Mouse (Mus musculus): ENCODE measurements around the gene Pigz. TPM values are rescaled to one million over a fixed set of nuclear protein-coding genes. Genes with fewer than 3 reads are reported as not detected.

Pigz gene
- polyA plus RNA-seq, 1 experiment from 2014 or later, result not detected

- Histone ChIP-seq H3K27me3 (ENCODE audit: control insufficient read depth, insufficient read depth, low read length) (no peaks in the 10 kb centered on the region), H3K4me2 (no peak overlapping the region), H3K27ac (ENCODE audit: low read depth, low read length) (no peak overlapping the region), H3K36me3 (ENCODE audit: control insufficient read depth, insufficient read depth, low read length) (no peaks in the 10 kb centered on the region), H3K4me1 (ENCODE audit: control insufficient read depth, insufficient read depth, low read length) (peaks cover 10% of the 10 kb centered on the region), H3K9me3 (replicated peaks; ENCODE audit: control insufficient read depth, low read length) (no peaks in the 10 kb centered on the region; the same call in 1 of the 2 replicates), H3K4me3 (ENCODE audit: low read depth, low read length) (no peak overlapping the region), H3K9ac (ENCODE audit: low read depth, low read length) (no peak overlapping the region)
- 82% methylated on average over 8 of the region's 8 CpGs for WGBS (ENCODE audit: insufficient replicate concordance)
- ATAC-seq (replicated peaks; ENCODE audit: insufficient number of reproducible peaks, low FRiP score, low TSS enrichment), result no peak
These were observed 30.4 kb upstream of the Pigz start for GRCm38 (mm10) chr16:31903239-31903638.

- no peak overlapping the region for H3K4me2 ChIP-seq
- no peak overlapping the region for H3K4me3 ChIP-seq (ENCODE audit: low read depth, low read length)
- H3K9ac ChIP-seq (ENCODE audit: low read depth, low read length), result no peak overlapping the region
- no peaks in the 10 kb centered on the region for H3K36me3 ChIP-seq (ENCODE audit: control insufficient read depth, insufficient read depth, low read length)
- ATAC-seq (replicated peaks; ENCODE audit: insufficient number of reproducible peaks, low FRiP score, low TSS enrichment), result no peak
- 67% methylated on average over 4 of the region's 4 CpGs for WGBS (ENCODE audit: insufficient replicate concordance)
- H3K9me3 ChIP-seq (replicated peaks; ENCODE audit: control insufficient read depth, low read length), result no peaks in the 10 kb centered on the region; the same call in 1 of the 2 replicates
- H3K27me3 ChIP-seq (ENCODE audit: control insufficient read depth, insufficient read depth, low read length), result no peaks in the 10 kb centered on the region; the same call in 1 of the 2 replicates
- peaks cover 9% of the 10 kb centered on the region for H3K4me1 ChIP-seq (ENCODE audit: control insufficient read depth, insufficient read depth, low read length)
- H3K27ac ChIP-seq (ENCODE audit: low read depth, low read length), result no peak overlapping the region
These were observed 28.3 kb upstream of the Pigz start for GRCm38 (mm10) chr16:31905331-31905730.

- peak overlapping the region; percentile 58 for H3K4me2 ChIP-seq
- ATAC-seq (replicated peaks; ENCODE audit: insufficient number of reproducible peaks, low FRiP score, low TSS enrichment), result no peak
- no peaks in the 10 kb centered on the region for H3K36me3 ChIP-seq (ENCODE audit: control insufficient read depth, insufficient read depth, low read length)
- peak overlapping the region; percentile 18 for H3K4me3 ChIP-seq (ENCODE audit: low read depth, low read length)
- H3K4me1 ChIP-seq (ENCODE audit: control insufficient read depth, insufficient read depth, low read length), result peaks cover 11% of the 10 kb centered on the region
- 30% methylated on average over 19 of the region's 20 CpGs for WGBS (ENCODE audit: insufficient replicate concordance)
- no peaks in the 10 kb centered on the region for H3K9me3 ChIP-seq (replicated peaks; ENCODE audit: control insufficient read depth, low read length)
- H3K27ac ChIP-seq (ENCODE audit: low read depth, low read length), result no peak overlapping the region
- no peak overlapping the region for H3K9ac ChIP-seq (ENCODE audit: low read depth, low read length)
- no peaks in the 10 kb centered on the region; the same call in 1 of the 2 replicates for H3K27me3 ChIP-seq (ENCODE audit: control insufficient read depth, insufficient read depth, low read length)
These were observed 27.5 kb upstream of the Pigz start for GRCm38 (mm10) chr16:31905891-31906825.

GRCm38 (mm10) chr16:31906896-31907295 lies 26.8 kb upstream of the Pigz start:
- peak overlapping the region; percentile 58 for H3K4me2 ChIP-seq
- H3K4me3 ChIP-seq (ENCODE audit: low read depth, low read length), result peak overlapping the region; percentile 18
- H3K9ac ChIP-seq (ENCODE audit: low read depth, low read length), result no peak overlapping the region
- H3K36me3 ChIP-seq (ENCODE audit: control insufficient read depth, insufficient read depth, low read length), result no peaks in the 10 kb centered on the region
- 14% methylated on average over 9 of the region's 9 CpGs for WGBS (ENCODE audit: insufficient replicate concordance)
- no peaks in the 10 kb centered on the region for H3K9me3 ChIP-seq (replicated peaks; ENCODE audit: control insufficient read depth, low read length)
- H3K27me3 ChIP-seq (ENCODE audit: control insufficient read depth, insufficient read depth, low read length), result no peaks in the 10 kb centered on the region; the same call in 1 of the 2 replicates
- H3K4me1 ChIP-seq (ENCODE audit: control insufficient read depth, insufficient read depth, low read length), result peaks cover 11% of the 10 kb centered on the region
- ATAC-seq (replicated peaks; ENCODE audit: insufficient number of reproducible peaks, low FRiP score, low TSS enrichment), result no peak
- no peak overlapping the region for H3K27ac ChIP-seq (ENCODE audit: low read depth, low read length)

GRCm38 (mm10) chr16:31908959-31909358 lies 24.7 kb upstream of the Pigz start:
- peaks cover 11% of the 10 kb centered on the region for H3K4me1 ChIP-seq (ENCODE audit: control insufficient read depth, insufficient read depth, low read length)
- no peak overlapping the region for H3K27ac ChIP-seq (ENCODE audit: low read depth, low read length)
- WGBS (ENCODE audit: insufficient replicate concordance), result 48% methylated on average over 11 of the region's 11 CpGs
- H3K27me3 ChIP-seq (ENCODE audit: control insufficient read depth, insufficient read depth, low read length), result no peaks in the 10 kb centered on the region; the same call in 1 of the 2 replicates
- H3K36me3 ChIP-seq (ENCODE audit: control insufficient read depth, insufficient read depth, low read length), result no peaks in the 10 kb centered on the region
- no peak for ATAC-seq (replicated peaks; ENCODE audit: insufficient number of reproducible peaks, low FRiP score, low TSS enrichment)
- H3K9me3 ChIP-seq (replicated peaks; ENCODE audit: control insufficient read depth, low read length), result no peaks in the 10 kb centered on the region
- H3K4me3 ChIP-seq (ENCODE audit: low read depth, low read length), result no peak overlapping the region
- H3K4me2 ChIP-seq, result no peak overlapping the region
- no peak overlapping the region for H3K9ac ChIP-seq (ENCODE audit: low read depth, low read length)

GRCm38 (mm10) chr16:31910281-31910847 lies 23.3 kb upstream of the Pigz start:
- Histone ChIP-seq H3K36me3 (ENCODE audit: control insufficient read depth, insufficient read depth, low read length) (no peaks in the 10 kb centered on the region), H3K27me3 (ENCODE audit: control insufficient read depth, insufficient read depth, low read length) (no peaks in the 10 kb centered on the region; the same call in 1 of the 2 replicates), H3K9ac (ENCODE audit: low read depth, low read length) (no peak overlapping the region), H3K4me3 (ENCODE audit: low read depth, low read length) (no peak overlapping the region), H3K9me3 (replicated peaks; ENCODE audit: control insufficient read depth, low read length) (no peaks in the 10 kb centered on the region), H3K27ac (ENCODE audit: low read depth, low read length) (no peak overlapping the region), H3K4me2 (no peak overlapping the region), H3K4me1 (ENCODE audit: control insufficient read depth, insufficient read depth, low read length) (peaks cover 11% of the 10 kb centered on the region)
- 47% methylated on average over 10 of the region's 10 CpGs for WGBS (ENCODE audit: insufficient replicate concordance)
- ATAC-seq (replicated peaks; ENCODE audit: insufficient number of reproducible peaks, low FRiP score, low TSS enrichment), result no peak

GRCm38 (mm10) chr16:31917776-31918175 lies 15.9 kb upstream of the Pigz start:
- H3K4me1 ChIP-seq (ENCODE audit: control insufficient read depth, insufficient read depth, low read length), result no peaks in the 10 kb centered on the region
- no peaks in the 10 kb centered on the region for H3K27me3 ChIP-seq (ENCODE audit: control insufficient read depth, insufficient read depth, low read length)
- no peaks in the 10 kb centered on the region for H3K36me3 ChIP-seq (ENCODE audit: control insufficient read depth, insufficient read depth, low read length)
- H3K27ac ChIP-seq (ENCODE audit: low read depth, low read length), result no peak overlapping the region
- no peak overlapping the region for H3K9ac ChIP-seq (ENCODE audit: low read depth, low read length)
- no peaks in the 10 kb centered on the region for H3K9me3 ChIP-seq (replicated peaks; ENCODE audit: control insufficient read depth, low read length)
- H3K4me3 ChIP-seq (ENCODE audit: low read depth, low read length), result no peak overlapping the region
- WGBS (ENCODE audit: insufficient replicate concordance), result 61% methylated on average over 11 of the region's 11 CpGs
- no peak for ATAC-seq (replicated peaks; ENCODE audit: insufficient number of reproducible peaks, low FRiP score, low TSS enrichment)
- H3K4me2 ChIP-seq, result peak overlapping the region; percentile 53; the same call in 1 of the 2 replicates

GRCm38 (mm10) chr16:31918248-31918724 lies 15.4 kb upstream of the Pigz start:
- Histone ChIP-seq H3K27me3 (ENCODE audit: control insufficient read depth, insufficient read depth, low read length) (no peaks in the 10 kb centered on the region), H3K4me1 (ENCODE audit: control insufficient read depth, insufficient read depth, low read length) (no peaks in the 10 kb centered on the region), H3K9ac (ENCODE audit: low read depth, low read length) (no peak overlapping the region), H3K36me3 (ENCODE audit: control insufficient read depth, insufficient read depth, low read length) (no peaks in the 10 kb centered on the region), H3K27ac (ENCODE audit: low read depth, low read length) (no peak overlapping the region), H3K9me3 (replicated peaks; ENCODE audit: control insufficient read depth, low read length) (no peaks in the 10 kb centered on the region), H3K4me3 (ENCODE audit: low read depth, low read length) (no peak overlapping the region), H3K4me2 (peak overlapping the region; percentile 53)
- ATAC-seq (replicated peaks; ENCODE audit: insufficient number of reproducible peaks, low FRiP score, low TSS enrichment), result no peak
- WGBS (ENCODE audit: insufficient replicate concordance), result 5% methylated on average over 14 of the region's 14 CpGs

All from heart, embryonic 11.5 days (tissue).